In genomic region chr3:29757821-29758494, GRCm38 (mm10) we compare ENCODE assay signal across 10 mouse cellular contexts.
DNase-seq lines count a peak whose midpoint lies in the region; ATAC-seq and TF ChIP-seq lines count a peak whose summit lies in the region.
"Had no signal": no experiment of that assay in that cellular context is flagged by ENCODE, and none has a peak within 500 bp of the region (broad histone marks: within the 10 kb centered on the region; RNA-seq: fewer than 3 reads in every experiment).

No protein-coding gene starts in this region.

- TF ChIP-seq CTCF in liver, adult 2 months (IDR thresholded peaks at IDR 0.05; ENCODE audit: low read depth, low read length), result no peak

- no peak for ATAC-seq in liver, embryonic 11.5 days (replicated peaks; ENCODE audit: low FRiP score)

- DNase-seq in adrenal gland, adult 18-20 months (ENCODE audit: low spot score in 2 of 2), result peak; percentile 8 to 20
- no peak for DNase-seq in adrenal gland, adult 8-10 months
- peak; percentile 3 for DNase-seq in liver, adult 2 months (ENCODE audit: extremely low read depth, low read depth, low spot score)
- DNase-seq in liver, embryonic 11.5 days (ENCODE audit: low spot score), result no peak
- peak; percentile 57 for DNase-seq in kidney, postnatal 14 days
- peak; percentile 5 for DNase-seq in right cerebral cortex, postnatal 4 days
- no peak for DNase-seq in spleen, adult 12 weeks (ENCODE audit: low spot score)
- DNase-seq in layer of hippocampus, postnatal 36 days, result no peak

- WGBS in liver, adult 2 months, result 67% methylated on average over 8 of the region's 8 CpGs
- WGBS in liver, embryonic 11.5 days, result 82% methylated on average over 8 of the region's 8 CpGs

- H3K9ac ChIP-seq in liver, adult 2 months (ENCODE audit: low read depth, low read length), result no peak overlapping the region
- H3K9ac ChIP-seq in liver, embryonic 11.5 days (ENCODE audit: low read depth, low read length), result no peak overlapping the region

- H3K27ac ChIP-seq in liver, adult 2 months (replicated peaks; ENCODE audit: insufficient read depth, low read depth, low read length), result no peak overlapping the region
- H3K27ac ChIP-seq in liver, embryonic 11.5 days (ENCODE audit: low read depth, low read length), result no peak overlapping the region

- no peaks in the 10 kb centered on the region for H3K9me3 ChIP-seq in liver, embryonic 11.5 days (ENCODE audit: control insufficient read depth, low read length)

- TF ChIP-seq POLR2A in liver, adult 2 months (IDR thresholded peaks at IDR 0.05; ENCODE audit: extremely low read depth, insufficient read depth, low read length), result no peak

- no peaks in the 10 kb centered on the region for H3K79me2 ChIP-seq in liver, adult 2 months (ENCODE audit: control insufficient read depth, insufficient read depth, low read length)

- no peaks in the 10 kb centered on the region for H3K36me3 ChIP-seq in liver, adult 2 months (ENCODE audit: control insufficient read depth, insufficient read depth, low read length)
- H3K36me3 ChIP-seq in liver, embryonic 11.5 days (ENCODE audit: control insufficient read depth, insufficient read depth, low read length), result no peaks in the 10 kb centered on the region

- H3K4me2 ChIP-seq in liver, embryonic 11.5 days, result no peak overlapping the region

- H3K27me3 ChIP-seq in liver, adult 2 months (ENCODE audit: control insufficient read depth, insufficient read depth, low read length), result no peaks in the 10 kb centered on the region
- H3K27me3 ChIP-seq in liver, embryonic 11.5 days (replicated peaks; ENCODE audit: control insufficient read depth, insufficient read depth, low read length), result no peaks in the 10 kb centered on the region

- H3K4me1 ChIP-seq in liver, adult 2 months (ENCODE audit: control insufficient read depth, insufficient read depth, low read length), result no peaks in the 10 kb centered on the region
- H3K4me1 ChIP-seq in liver, embryonic 11.5 days (replicated peaks; ENCODE audit: control insufficient read depth, insufficient read depth, low read length), result no peaks in the 10 kb centered on the region

- H3K4me3 ChIP-seq in liver, adult 2 months (ENCODE audit: insufficient read depth, low read depth, low read length), result no peak overlapping the region
- no peak overlapping the region for H3K4me3 ChIP-seq in liver, embryonic 11.5 days (ENCODE audit: low read depth, low read length)
- H3K4me3 ChIP-seq: erythroblast, embryonic 14.5 days; myocyte had no signal

Comparison
In these comparisons a context has a peak if more than half of its experiments do, and no peak if none do; other contexts are left out.
1. DNase-seq: peak in adrenal gland, adult 18-20 months (2 of 2), liver, adult 2 months (single experiment), kidney, postnatal 14 days (single experiment) and right cerebral cortex, postnatal 4 days (single experiment); none in adrenal gland, adult 8-10 months (single experiment), liver, embryonic 11.5 days (single experiment), spleen, adult 12 weeks (single experiment) and layer of hippocampus, postnatal 36 days (0 of 2).